In genomic region chr6:121082094-121082473, GRCm38 (mm10) we compare ENCODE assay signal across 11 mouse cellular contexts. TPM values are rescaled to one million over a fixed set of nuclear protein-coding genes. Genes with fewer than 3 reads are reported as not detected.
DNase-seq lines count a peak whose midpoint lies in the region; ATAC-seq and TF ChIP-seq lines count a peak whose summit lies in the region.
"Had no signal": no experiment of that assay in that cellular context is flagged by ENCODE, and none has a peak within 500 bp of the region (broad histone marks: within the 10 kb centered on the region; RNA-seq: fewer than 3 reads in every experiment).

No protein-coding gene starts in this region.

- TF ChIP-seq CTCF in midbrain, postnatal 0 days (IDR thresholded peaks at IDR 0.05) = no peak
- no peak for TF ChIP-seq CTCF in cerebellum, adult 2 months (IDR thresholded peaks at IDR 0.05; ENCODE audit: borderline replicate concordance, insufficient read depth, low read depth, low read length)

- peaks cover 43% of the 10 kb centered on the region for H3K4me1 ChIP-seq in forebrain, embryonic 10.5 days
- peaks cover 33% of the 10 kb centered on the region for H3K4me1 ChIP-seq in forebrain, embryonic 13.5 days
- H3K4me1 ChIP-seq in hindbrain, embryonic 13.5 days (replicated peaks) = peaks cover 60% of the 10 kb centered on the region
- H3K4me1 ChIP-seq in hindbrain, embryonic 14.5 days (replicated peaks; ENCODE audit: control insufficient read depth, insufficient read depth, low read length) = peaks cover 22% of the 10 kb centered on the region
- H3K4me1 ChIP-seq in midbrain, embryonic 10.5 days = peaks cover 33% of the 10 kb centered on the region
- H3K4me1 ChIP-seq in midbrain, postnatal 0 days (ENCODE audit: insufficient read depth, low read length) = peaks cover 9% of the 10 kb centered on the region; the same call in 1 of the 2 replicates
- H3K4me1 ChIP-seq in cerebellum, adult 2 months (ENCODE audit: control insufficient read depth, insufficient read depth, low read length) = peaks cover 73% of the 10 kb centered on the region

- TF ChIP-seq POLR2A in cerebellum, adult 2 months (IDR thresholded peaks at IDR 0.05; ENCODE audit: borderline replicate concordance, insufficient read depth, low read length) = no peak

- no peaks in the 10 kb centered on the region for H3K9me3 ChIP-seq in forebrain, embryonic 10.5 days
- no peaks in the 10 kb centered on the region for H3K9me3 ChIP-seq in forebrain, embryonic 13.5 days (replicated peaks)
- H3K9me3 ChIP-seq in hindbrain, embryonic 13.5 days = no peaks in the 10 kb centered on the region
- no peaks in the 10 kb centered on the region for H3K9me3 ChIP-seq in hindbrain, embryonic 14.5 days (ENCODE audit: control insufficient read depth, low read length)
- H3K9me3 ChIP-seq in midbrain, embryonic 10.5 days (replicated peaks) = no peaks in the 10 kb centered on the region
- H3K9me3 ChIP-seq in midbrain, postnatal 0 days (ENCODE audit: low read length) = no peaks in the 10 kb centered on the region

- WGBS in forebrain, embryonic 10.5 days = 92% methylated on average over 10 of the region's 10 CpGs
- 87% methylated on average over 10 of the region's 10 CpGs for WGBS in forebrain, embryonic 13.5 days
- 89% methylated on average over 10 of the region's 10 CpGs for WGBS in hindbrain, embryonic 13.5 days
- WGBS in hindbrain, embryonic 14.5 days = 86% methylated on average over 10 of the region's 10 CpGs
- WGBS in midbrain, embryonic 10.5 days = 88% methylated on average over 10 of the region's 10 CpGs
- 80% methylated on average over 10 of the region's 10 CpGs for WGBS in midbrain, postnatal 0 days
- WGBS in cerebellum, adult 2 months = 82% methylated on average over 10 of the region's 10 CpGs

- H3K36me3 ChIP-seq in forebrain, embryonic 10.5 days (replicated peaks) = 0 out of 2 replicates have a peak, but pooled peaks cover 4% of the 10 kb centered on the region
- H3K36me3 ChIP-seq in forebrain, embryonic 13.5 days (ENCODE audit: poor library complexity, severe bottlenecking) = no peaks in the 10 kb centered on the region
- H3K36me3 ChIP-seq in hindbrain, embryonic 13.5 days = no peaks in the 10 kb centered on the region
- no peaks in the 10 kb centered on the region for H3K36me3 ChIP-seq in hindbrain, embryonic 14.5 days (replicated peaks; ENCODE audit: control insufficient read depth, insufficient read depth)
- no peaks in the 10 kb centered on the region for H3K36me3 ChIP-seq in midbrain, embryonic 10.5 days
- peaks cover 7% of the 10 kb centered on the region; the same call in 1 of the 2 replicates for H3K36me3 ChIP-seq in midbrain, postnatal 0 days (ENCODE audit: insufficient read depth, low read length)

- H3K4me2 ChIP-seq in forebrain, embryonic 13.5 days = no peak overlapping the region
- no peak overlapping the region for H3K4me2 ChIP-seq in hindbrain, embryonic 13.5 days
- H3K4me2 ChIP-seq in hindbrain, embryonic 14.5 days (replicated peaks) = no peak overlapping the region
- no peak overlapping the region for H3K4me2 ChIP-seq in midbrain, postnatal 0 days (ENCODE audit: low read depth, low read length, poor library complexity, severe bottlenecking)

- no peak overlapping the region for H3K9ac ChIP-seq in forebrain, embryonic 13.5 days
- H3K9ac ChIP-seq in hindbrain, embryonic 13.5 days = no peak overlapping the region
- no peak overlapping the region for H3K9ac ChIP-seq in hindbrain, embryonic 14.5 days
- no peak overlapping the region for H3K9ac ChIP-seq in midbrain, postnatal 0 days (replicated peaks; ENCODE audit: low read length, poor library complexity, severe bottlenecking)

- no peaks in the 10 kb centered on the region for H3K27me3 ChIP-seq in forebrain, embryonic 10.5 days (ENCODE audit: poor library complexity, severe bottlenecking)
- no peaks in the 10 kb centered on the region for H3K27me3 ChIP-seq in forebrain, embryonic 13.5 days
- no peaks in the 10 kb centered on the region for H3K27me3 ChIP-seq in hindbrain, embryonic 13.5 days
- H3K27me3 ChIP-seq in hindbrain, embryonic 14.5 days (ENCODE audit: control insufficient read depth, insufficient read depth, low read length) = no peaks in the 10 kb centered on the region
- H3K27me3 ChIP-seq in midbrain, embryonic 10.5 days (ENCODE audit: low read depth, poor library complexity, severe bottlenecking) = no peaks in the 10 kb centered on the region
- no peaks in the 10 kb centered on the region for H3K27me3 ChIP-seq in midbrain, postnatal 0 days (ENCODE audit: insufficient read depth, low read length)
- H3K27me3 ChIP-seq in cerebellum, adult 2 months (ENCODE audit: control insufficient read depth, insufficient read depth, low read length) = no peaks in the 10 kb centered on the region

- 0 out of 2 replicates have a peak overlapping the region, but pooled peaks have one; percentile 36 for H3K27ac ChIP-seq in forebrain, embryonic 10.5 days
- no peak overlapping the region for H3K27ac ChIP-seq in forebrain, embryonic 13.5 days
- peak overlapping the region; percentile 67 for H3K27ac ChIP-seq in hindbrain, embryonic 13.5 days
- no peak overlapping the region for H3K27ac ChIP-seq in hindbrain, embryonic 14.5 days
- peak overlapping the region; percentile 70 for H3K27ac ChIP-seq in midbrain, embryonic 10.5 days (replicated peaks)
- H3K27ac ChIP-seq in midbrain, postnatal 0 days (ENCODE audit: low read depth, low read length) = no peak overlapping the region
- H3K27ac ChIP-seq in cerebellum, adult 2 months (ENCODE audit: insufficient read depth, low read length) = no peak overlapping the region

- no peak for ATAC-seq in forebrain, embryonic 13.5 days
- ATAC-seq in hindbrain, embryonic 13.5 days (ENCODE audit: low FRiP score) = no peak
- no peak for ATAC-seq in hindbrain, embryonic 14.5 days (ENCODE audit: low FRiP score)
- no peak for ATAC-seq in midbrain, postnatal 0 days (ENCODE audit: low FRiP score)

- H3K4me3 ChIP-seq in forebrain, embryonic 10.5 days = no peak overlapping the region
- H3K4me3 ChIP-seq in forebrain, embryonic 13.5 days = no peak overlapping the region
- H3K4me3 ChIP-seq in hindbrain, embryonic 13.5 days = no peak overlapping the region
- no peak overlapping the region for H3K4me3 ChIP-seq in hindbrain, embryonic 14.5 days (replicated peaks; ENCODE audit: low read length)
- no peak overlapping the region for H3K4me3 ChIP-seq in midbrain, embryonic 10.5 days
- no peak overlapping the region for H3K4me3 ChIP-seq in midbrain, postnatal 0 days (ENCODE audit: low read depth, low read length)
- no peak overlapping the region for H3K4me3 ChIP-seq in cerebellum, adult 2 months (replicated peaks; ENCODE audit: insufficient read depth, low read depth, low read length)

- no peak for DNase-seq in forebrain, embryonic 10.5 days (ENCODE audit: extremely low spot score, low spot score)
- DNase-seq in hindbrain, embryonic 14.5 days (ENCODE audit: low spot score) = no peak
- DNase-seq in midbrain, embryonic 10.5 days (ENCODE audit: low spot score) = no peak
- DNase-seq in midbrain, postnatal 0 days (ENCODE audit: low spot score) = no peak
- peak; percentile 30 for DNase-seq in neural tube, embryonic 10.5 days (ENCODE audit: extremely low spot score, low spot score)
- DNase-seq in cerebellum, adult 2 months = no peak
- DNase-seq: adrenal gland, postnatal 14 days; layer of hippocampus, adult 9-11 months; lung, postnatal 36 days had no signal

RNA-seq across cellular contexts. Expression of gene Mical3, which starts 48.7 kb away (rescaled TPM):
- 8.4 and 9.0 TPM in 2 replicates for polyA plus RNA-seq in forebrain, embryonic 10.5 days (2016; fragmentation: Nextera tagmentation; extraction: Ambion mirVana)
- 20.9 and 25.5 TPM in 2 replicates for polyA plus RNA-seq in forebrain, embryonic 13.5 days (2015; fragmentation: Nextera tagmentation; extraction: Ambion mirVana)
- polyA plus RNA-seq in hindbrain, embryonic 13.5 days (2015; fragmentation: Nextera tagmentation; extraction: Ambion mirVana) = 33.8 and 34.5 TPM in 2 replicates
- 44.6 and 49.4 TPM in 2 replicates for polyA plus RNA-seq in hindbrain, embryonic 14.5 days (2014; fragmentation: Nextera tagmentation; extraction: Ambion mirVana)
- polyA plus RNA-seq in midbrain, embryonic 10.5 days (2016; fragmentation: Nextera tagmentation; extraction: Ambion mirVana) = 9.0 and 10.2 TPM in 2 replicates
- total RNA-seq in midbrain, postnatal 0 days (2014; rRNA removed) = 76.4 and 83.4 TPM in 2 replicates
- 19.0 and 25.0 TPM in 2 replicates for polyA plus RNA-seq in midbrain, postnatal 0 days (2015; fragmentation: Nextera tagmentation; extraction: Ambion mirVana)
- 75.7 and 82.7 TPM in 2 replicates for polyA plus RNA-seq in cerebellum, adult 2 months (2012; rRNA removed)

Comparison
In these comparisons a context has a peak if more than half of its experiments do, and no peak if none do; other contexts are left out.
1. H3K27ac ChIP-seq: peak in forebrain, embryonic 10.5 days (single experiment), hindbrain, embryonic 13.5 days (single experiment) and midbrain, embryonic 10.5 days (single experiment); none in forebrain, embryonic 13.5 days (single experiment), hindbrain, embryonic 14.5 days (single experiment), midbrain, postnatal 0 days (single experiment) and cerebellum, adult 2 months (single experiment).